Mouse (Mus musculus) heart, embryonic 11.5 days (tissue): ENCODE data around the gene Zfp207. TPM values are rescaled to one million over a fixed set of nuclear protein-coding genes. Genes with fewer than 3 reads are reported as not detected.
"Not testable (repeated sequence)": the region's sequence is repeated elsewhere in the genome, so short reads cannot be mapped to it uniquely, and the experiment has no call there.

Experiments used
- ATAC-seq: fragments of 200-750 bp; cut with Nextera tagmentation; replicated peaks from 2 replicates; pipeline ENCODE4 v1.8.0; 2017; ENCODE audit warnings: moderate library complexity; ENCODE audit not compliant: insufficient number of reproducible peaks, low FRiP score, low TSS enrichment
- H3K27ac ChIP-seq: fragments of 300-500 bp; sonication (generic); 2 replicates; pipeline ENCODE4 v1.5.1; 2014; ENCODE audit warnings: mild to moderate bottlenecking, low read depth, low read length
- H3K27me3 ChIP-seq: fragments of 300-500 bp; sonication (generic); 2 replicates; pipeline ENCODE4 v1.6.1; 2014; ENCODE audit warnings: mild to moderate bottlenecking, low read length, mixed read lengths; ENCODE audit not compliant: control insufficient read depth, insufficient read depth
- H3K36me3 ChIP-seq: fragments of 300-500 bp; sonication (generic); 2 replicates; pipeline ENCODE4 v1.6.1; 2014; ENCODE audit warnings: mild to moderate bottlenecking, low read length, moderate library complexity, mixed read lengths; ENCODE audit not compliant: control insufficient read depth, insufficient read depth
- H3K4me1 ChIP-seq: fragments of 300-500 bp; sonication (generic); 2 replicates; pipeline ENCODE4 v1.6.1; 2014; ENCODE audit warnings: low read length; ENCODE audit not compliant: control insufficient read depth, insufficient read depth
- H3K4me2 ChIP-seq: fragments of 300-500 bp; sonication (generic); 2 replicates; pipeline ENCODE4 v1.6.1; 2014; ENCODE audit warnings: mild to moderate bottlenecking, moderate library complexity
- H3K4me3 ChIP-seq: fragments of 300-500 bp; sonication (generic); 2 replicates; pipeline ENCODE4 v1.5.1; 2014; ENCODE audit warnings: low read depth, low read length
- H3K9ac ChIP-seq: fragments of 300-500 bp; sonication (generic); 2 replicates; pipeline ENCODE4 v1.6.1; 2014; ENCODE audit warnings: mild to moderate bottlenecking, low read depth, low read length, moderate library complexity
- H3K9me3 ChIP-seq: fragments of 300-500 bp; sonication (generic); replicated peaks from 2 replicates; pipeline ENCODE4 v1.6.1; 2016; ENCODE audit warnings: low read length; ENCODE audit not compliant: control insufficient read depth
- WGBS: fragments of 180-500 bp; shearing (Covaris S2); extraction: QIAGEN DNeasy Blood & Tissue Kit; methylation state at CpG from one replicate; pipeline ENCODE4 v1.1.7; 2014; ENCODE audit not compliant: insufficient replicate concordance; 5-methylcytosine and 5-hydroxymethylcytosine counted together
- polyA plus RNA-seq: library from polyadenylated mRNA; unstranded; fragments of >200 nt; fragmentation: Nextera tagmentation; extraction: Ambion mirVana; gene quantifications from 2 replicates; pipeline ENCODE4 v1.2.1, GENCODE M21; 2014

The Zfp207 gene
- polyA plus RNA-seq, 1 experiment from 2014 or later: 189 TPM

GRCm38 (mm10) chr11:80389885-80390284 is 6.8 kb downstream of the Zfp207 start:
- no peak overlapping the region for H3K4me2 ChIP-seq
- no peaks in the 10 kb centered on the region for H3K9me3 ChIP-seq
- H3K4me1 ChIP-seq: peaks cover 7% of the 10 kb centered on the region
- peaks cover 34% of the 10 kb centered on the region for H3K36me3 ChIP-seq
- no peak overlapping the region for H3K4me3 ChIP-seq
- 81% methylated on average over 1 of the region's 1 CpGs for WGBS
- no peaks in the 10 kb centered on the region for H3K27me3 ChIP-seq
- H3K9ac ChIP-seq: no peak overlapping the region
- ATAC-seq: no peak
- H3K27ac ChIP-seq: no peak overlapping the region

- WGBS: 93% methylated on average over 2 of the region's 2 CpGs
- H3K27me3 ChIP-seq: no peaks in the 10 kb centered on the region
- no peak overlapping the region for H3K4me2 ChIP-seq
- H3K4me1 ChIP-seq: 0 out of 2 replicates have a peak, but pooled peaks cover 3% of the 10 kb centered on the region
- no peaks in the 10 kb centered on the region for H3K9me3 ChIP-seq
- no peak overlapping the region for H3K4me3 ChIP-seq
- no peak overlapping the region for H3K9ac ChIP-seq
- peaks cover 45% of the 10 kb centered on the region for H3K36me3 ChIP-seq
- H3K27ac ChIP-seq: no peak overlapping the region
- ATAC-seq: no peak
Observed at GRCm38 (mm10) chr11:80391407-80392120, 8.5 kb downstream of the Zfp207 start.

GRCm38 (mm10) chr11:80395930-80396329 is 12.9 kb downstream of the Zfp207 start:
- no peak overlapping the region for H3K9ac ChIP-seq
- ATAC-seq: no peak
- no peak overlapping the region for H3K27ac ChIP-seq
- peaks cover 41% of the 10 kb centered on the region for H3K36me3 ChIP-seq
- H3K4me2 ChIP-seq: no peak overlapping the region
- no peaks in the 10 kb centered on the region for H3K9me3 ChIP-seq
- H3K4me1 ChIP-seq: no peaks in the 10 kb centered on the region
- no peaks in the 10 kb centered on the region for H3K27me3 ChIP-seq
- WGBS: 96% methylated on average over 3 of the region's 3 CpGs
- no peak overlapping the region for H3K4me3 ChIP-seq

- H3K4me3 ChIP-seq: no peak overlapping the region
- peaks cover 38% of the 10 kb centered on the region for H3K36me3 ChIP-seq
- H3K9me3 ChIP-seq: no peaks in the 10 kb centered on the region
- no peaks in the 10 kb centered on the region for H3K27me3 ChIP-seq
- no peak overlapping the region for H3K4me2 ChIP-seq
- no peak overlapping the region for H3K27ac ChIP-seq
- ATAC-seq: no peak
- H3K9ac ChIP-seq: no peak overlapping the region
- H3K4me1 ChIP-seq: no peaks in the 10 kb centered on the region
- 90% methylated on average over 4 of the region's 4 CpGs for WGBS
Observed at GRCm38 (mm10) chr11:80396617-80397016, 13.5 kb downstream of the Zfp207 start.

GRCm38 (mm10) chr11:80407878-80408277 is 24.8 kb downstream of the Zfp207 start:
- WGBS: 90% methylated on average over 6 of the region's 6 CpGs
- H3K27ac ChIP-seq, H3K9ac ChIP-seq, H3K27me3 ChIP-seq, H3K4me3 ChIP-seq, ATAC-seq, H3K4me1 ChIP-seq, H3K4me2 ChIP-seq, H3K9me3 ChIP-seq: not testable (repeated sequence)
- H3K36me3 ChIP-seq: peaks cover 26% of the 10 kb centered on the region

GRCm38 (mm10) chr11:80410377-80410776 is 27.3 kb downstream of the Zfp207 start:
- H3K27me3 ChIP-seq: no peaks in the 10 kb centered on the region
- H3K4me2 ChIP-seq: no peak overlapping the region
- no peak overlapping the region for H3K27ac ChIP-seq
- H3K4me3 ChIP-seq: no peak overlapping the region
- H3K4me1 ChIP-seq: no peaks in the 10 kb centered on the region
- no peaks in the 10 kb centered on the region for H3K9me3 ChIP-seq
- no peak overlapping the region for H3K9ac ChIP-seq
- ATAC-seq: no peak
- peaks cover 19% of the 10 kb centered on the region for H3K36me3 ChIP-seq
- WGBS: 84% methylated on average over 2 of the region's 2 CpGs

- Histone ChIP-seq H3K4me3 (no peak overlapping the region), H3K9me3 (0 out of 2 replicates have a peak, but pooled peaks cover 4% of the 10 kb centered on the region), H3K27me3 (no peaks in the 10 kb centered on the region), H3K9ac (no peak overlapping the region), H3K4me1 (no peaks in the 10 kb centered on the region), H3K27ac (no peak overlapping the region), H3K36me3 (peaks cover 11% of the 10 kb centered on the region), H3K4me2 (no peak overlapping the region)
- 83% methylated on average over 5 of the region's 5 CpGs for WGBS
- no peak for ATAC-seq
Observed at GRCm38 (mm10) chr11:80417085-80417484, 34.0 kb downstream of the Zfp207 start.

- WGBS: 91% methylated on average over 1 of the region's 1 CpGs
- Histone ChIP-seq H3K27ac (no peak overlapping the region), H3K9me3 (0 out of 2 replicates have a peak, but pooled peaks cover 4% of the 10 kb centered on the region)
Observed at GRCm38 (mm10) chr11:80419743-80420142, 36.7 kb downstream of the Zfp207 start.

More at GRCm38 (mm10) chr11:80419743-80420142, 36.7 kb downstream of the Zfp207 start:
- no peak overlapping the region for H3K4me3 ChIP-seq
- H3K9ac ChIP-seq: no peak overlapping the region
- H3K4me1 ChIP-seq: no peaks in the 10 kb centered on the region
- peaks cover 11% of the 10 kb centered on the region for H3K36me3 ChIP-seq
- no peaks in the 10 kb centered on the region for H3K27me3 ChIP-seq
- ATAC-seq: no peak
- H3K4me2 ChIP-seq: no peak overlapping the region
